Mouse (Mus musculus): Measurements from ENCODE around the gene Prpf8.

DNA sequence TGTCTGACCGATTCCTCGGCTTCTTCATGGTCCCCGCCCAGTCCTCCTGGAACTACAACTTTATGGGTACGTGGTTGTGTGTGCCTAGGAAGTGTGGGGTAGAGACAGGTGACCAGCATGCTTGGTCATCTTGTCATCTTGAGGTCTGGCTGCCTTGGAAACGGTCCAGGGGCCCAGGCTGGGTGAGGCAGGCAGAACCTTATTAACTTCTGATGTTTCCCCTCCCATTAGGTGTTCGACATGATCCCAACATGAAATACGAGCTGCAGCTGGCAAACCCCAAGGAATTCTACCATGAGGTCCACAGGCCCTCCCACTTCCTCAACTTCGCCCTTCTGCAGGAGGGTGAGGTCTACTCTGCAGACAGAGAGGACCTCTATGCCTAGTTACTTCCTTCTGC lies 22.3 kb downstream of the Prpf8 start:
- TF ChIP-seq POLR2A (IDR thresholded peaks at IDR 0.05; ENCODE audit: low read depth, low read length): no peak
- no peak for TF ChIP-seq CTCF (IDR thresholded peaks at IDR 0.05; ENCODE audit: extremely low read depth, insufficient read depth, insufficient read length, insufficient replicate concordance)
